Mouse (Mus musculus) lung, postnatal 36 days (tissue): ENCODE measurements at regions not wholly inside any gene's neighbourhood (a gene's known extent, or its start where the extent isn't known, plus 50 kb on each side); places are given as distances from the start of the nearest gene placed in this dataset.

Source experiments
- DNase-seq: peaks from one replicate; pipeline ENCODE4 v3.0.0; 2022; ENCODE audit warnings: mixed read lengths

DNA sequence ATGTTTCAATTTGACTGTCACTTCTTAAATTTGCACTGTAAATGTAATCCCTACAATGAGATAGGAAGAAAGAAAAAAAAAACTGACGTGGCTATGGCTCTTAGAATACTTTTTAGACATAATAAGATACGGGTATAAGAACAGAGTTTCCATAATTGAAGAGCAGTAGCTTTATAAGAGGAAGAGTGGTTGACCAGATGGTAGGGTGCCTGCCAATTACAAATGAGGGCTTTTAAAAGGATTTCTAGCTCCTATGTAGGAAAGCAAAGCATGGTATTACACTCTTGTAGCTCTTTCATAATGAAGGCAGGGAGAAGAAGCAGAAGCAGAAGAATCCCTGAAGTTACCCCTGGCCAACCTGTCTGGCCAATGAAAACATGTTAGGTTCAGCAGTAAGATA is 239.7 kb upstream of the Car10 start:
- DNase-seq = no peak

DNA sequence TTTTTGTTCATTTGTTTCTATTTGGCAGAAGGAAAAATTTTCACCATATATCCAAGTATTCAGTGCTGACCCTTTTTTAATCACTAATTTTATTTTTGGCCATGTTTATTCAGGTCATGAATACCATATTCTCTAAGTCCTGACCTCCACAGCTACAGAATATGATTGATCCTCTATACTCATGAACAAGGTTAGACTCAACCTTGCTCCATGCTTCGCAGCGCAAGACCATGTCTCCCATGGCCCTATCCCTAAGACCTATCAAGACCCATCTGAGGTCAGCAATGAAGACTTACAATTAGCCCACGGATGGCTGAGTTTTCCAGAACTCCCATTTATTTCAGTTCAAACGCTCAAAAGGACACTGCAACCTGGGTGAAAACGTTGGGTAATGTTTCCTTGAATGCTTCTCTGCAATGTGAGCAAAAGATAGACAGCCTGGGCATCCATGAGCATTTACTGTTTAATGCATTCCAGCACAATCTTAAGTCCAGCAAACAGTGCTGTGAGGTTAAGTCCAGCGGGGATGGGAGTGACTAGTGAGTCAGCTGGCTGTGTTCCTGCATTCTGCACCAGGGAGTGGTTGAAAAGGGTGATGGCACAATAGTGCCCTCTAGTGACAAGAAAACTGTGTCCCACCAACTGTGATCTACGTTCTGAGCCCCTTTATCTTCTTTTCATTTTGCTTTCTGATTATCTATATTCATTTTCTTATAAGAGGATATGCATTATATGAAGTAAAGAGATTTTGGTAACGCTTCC is 208.0 kb upstream of the Car10 start:
- peak; percentile 54 for DNase-seq

GRCm38 (mm10) chr11:92899296-92899695 is 198.5 kb upstream of the Car10 start:
- DNase-seq = no peak
